Mouse (Mus musculus) common myeloid progenitor, adult 5-6 weeks (primary cell): ENCODE data around the gene Colgalt1. TPM values are rescaled to one million over a fixed set of nuclear protein-coding genes. Genes with fewer than 3 reads are reported as not detected.
A peak's percentile ranks its signal among the peaks of the same experiment; 100 is the strongest.

Source experiments
- ATAC-seq: replicated peaks from 2 replicates; pipeline ENCODE4 v1.8.0; 2016; ENCODE audit warnings: low read depth, mild to moderate bottlenecking, moderate TSS enrichment, inconsistent platforms; ENCODE audit not compliant: poor library complexity, severe bottlenecking
- total RNA-seq: library from RNA; stranded (forward); fragments of 200-1000, 187-1606 nt; gene quantifications from 2 replicates; pipeline ENCODE4 v1.2.3, GENCODE M21; 2017

The Colgalt1 gene
- total RNA-seq, 1 experiment from 2014 or later: 75.2 TPM

- ATAC-seq: no peak
These were observed 16.0 kb downstream of the Colgalt1 start for GRCm38 (mm10) chr8:71626753-71627152.

GRCm38 (mm10) chr8:71627265-71628099 is 16.7 kb downstream of the Colgalt1 start:
- peak; percentile 9 for ATAC-seq

GRCm38 (mm10) chr8:71628396-71629095 is 17.7 kb downstream of the Colgalt1 start:
- peak; percentile 27 for ATAC-seq

GRCm38 (mm10) chr8:71629096-71629697 is 18.4 kb downstream of the Colgalt1 start:
- peak; percentile 49 for ATAC-seq

GRCm38 (mm10) chr8:71629781-71630212 is 19.0 kb downstream of the Colgalt1 start:
- ATAC-seq: peak; percentile 13

- ATAC-seq: no peak
These were observed 20.0 kb downstream of the Colgalt1 start for GRCm38 (mm10) chr8:71630761-71631160.

GRCm38 (mm10) chr8:71631897-71632296 is 21.1 kb downstream of the Colgalt1 start:
- no peak for ATAC-seq

- ATAC-seq: peak; percentile 16; the same call in 1 of the 2 replicates
These were observed 22.4 kb downstream of the Colgalt1 start for GRCm38 (mm10) chr8:71633164-71633563.

- peak; percentile 61 for ATAC-seq
These were observed 23.3 kb downstream of the Colgalt1 start for GRCm38 (mm10) chr8:71633981-71634667.

- no peak for ATAC-seq
These were observed 26.6 kb downstream of the Colgalt1 start for GRCm38 (mm10) chr8:71637149-71638095.

- no peak for ATAC-seq
These were observed 27.5 kb downstream of the Colgalt1 start for GRCm38 (mm10) chr8:71638321-71638720.

- ATAC-seq: no peak
These were observed 28.5 kb downstream of the Colgalt1 start for GRCm38 (mm10) chr8:71639318-71639717.

GRCm38 (mm10) chr8:71645510-71645909 is 34.7 kb downstream of the Colgalt1 start:
- ATAC-seq: no peak

GRCm38 (mm10) chr8:71654600-71654999 is 43.8 kb downstream of the Colgalt1 start:
- peak; percentile 70 for ATAC-seq

GRCm38 (mm10) chr8:71657816-71658215 is 47.0 kb downstream of the Colgalt1 start:
- no peak for ATAC-seq

- ATAC-seq: 0 out of 2 replicates have a peak, but pooled peaks have one; percentile 12
These were observed 47.8 kb downstream of the Colgalt1 start for GRCm38 (mm10) chr8:71658515-71659049.

GRCm38 (mm10) chr8:71659751-71660150 is 49.0 kb downstream of the Colgalt1 start:
- no peak for ATAC-seq

- ATAC-seq: peak; percentile 43
These were observed 49.7 kb downstream of the Colgalt1 start for GRCm38 (mm10) chr8:71660325-71661120.
